Mouse (Mus musculus) small intestine, adult 2 months (tissue): ENCODE results near the gene Hsf2bp. TPM values are rescaled to one million over a fixed set of nuclear protein-coding genes. Genes with fewer than 3 reads are reported as not detected.

Source experiments
- H3K27ac ChIP-seq: fragments of 200-500 bp; 2 replicates; pipeline ENCODE4 v1.5.1; 2012; ENCODE audit warnings: low read depth, low read length, control low read depth, inconsistent platforms; ENCODE audit not compliant: insufficient read depth
- H3K27me3 ChIP-seq: fragments of 200-500 bp; 2 replicates; pipeline ENCODE4 v1.6.1; 2012; ENCODE audit warnings: mild to moderate bottlenecking, moderate library complexity, low read length, inconsistent platforms; ENCODE audit not compliant: control insufficient read depth, insufficient read depth
- H3K36me3 ChIP-seq: fragments of 200-500 bp; 2 replicates; pipeline ENCODE4 v1.6.1; 2012; ENCODE audit warnings: mild to moderate bottlenecking, low read length, control low read depth, inconsistent platforms; ENCODE audit not compliant: control insufficient read depth, insufficient read depth
- H3K4me1 ChIP-seq: fragments of 200-500 bp; 2 replicates; pipeline ENCODE4 v1.6.1; 2012; ENCODE audit warnings: low read length, inconsistent platforms, mixed read lengths; ENCODE audit not compliant: control insufficient read depth, insufficient read depth, insufficient read length
- H3K4me3 ChIP-seq: fragments of 200-500 bp; 2 replicates; pipeline ENCODE4 v1.5.1; 2012; ENCODE audit warnings: low read depth, mild to moderate bottlenecking, control low read depth, inconsistent platforms, low read length, moderate library complexity
- CTCF ChIP-seq: fragments of 200-500 bp; IDR thresholded peaks from 2 replicates; pipeline ENCODE4 v1.5.1; 2012; ENCODE audit warnings: low read depth, mild to moderate bottlenecking, control low read depth, inconsistent platforms, low read length, moderate library complexity, mixed read lengths; ENCODE audit not compliant: insufficient replicate concordance, insufficient read length; ENCODE audit errors: extremely low read depth
- POLR2A ChIP-seq: fragments of 200-500 bp; IDR thresholded peaks from 2 replicates; pipeline ENCODE4 v1.6.1; 2012; ENCODE audit warnings: low read depth, mild to moderate bottlenecking, control low read depth, inconsistent platforms, low read length, moderate library complexity
- WGBS: fragments of 180-500 bp; shearing (Covaris S2); methylation state at CpG from one replicate; pipeline ENCODE4 v1.1.7; 2018; 5-methylcytosine and 5-hydroxymethylcytosine counted together
- polyA plus RNA-seq: library from polyadenylated mRNA; depleted of rRNA; stranded (reverse); fragments of >200 nt; gene quantifications from 2 replicates; pipeline ENCODE4 v1.2.3, GENCODE M21; 2012

Gene Hsf2bp
- polyA plus RNA-seq, 1 experiment: 0.14 TPM

DNA sequence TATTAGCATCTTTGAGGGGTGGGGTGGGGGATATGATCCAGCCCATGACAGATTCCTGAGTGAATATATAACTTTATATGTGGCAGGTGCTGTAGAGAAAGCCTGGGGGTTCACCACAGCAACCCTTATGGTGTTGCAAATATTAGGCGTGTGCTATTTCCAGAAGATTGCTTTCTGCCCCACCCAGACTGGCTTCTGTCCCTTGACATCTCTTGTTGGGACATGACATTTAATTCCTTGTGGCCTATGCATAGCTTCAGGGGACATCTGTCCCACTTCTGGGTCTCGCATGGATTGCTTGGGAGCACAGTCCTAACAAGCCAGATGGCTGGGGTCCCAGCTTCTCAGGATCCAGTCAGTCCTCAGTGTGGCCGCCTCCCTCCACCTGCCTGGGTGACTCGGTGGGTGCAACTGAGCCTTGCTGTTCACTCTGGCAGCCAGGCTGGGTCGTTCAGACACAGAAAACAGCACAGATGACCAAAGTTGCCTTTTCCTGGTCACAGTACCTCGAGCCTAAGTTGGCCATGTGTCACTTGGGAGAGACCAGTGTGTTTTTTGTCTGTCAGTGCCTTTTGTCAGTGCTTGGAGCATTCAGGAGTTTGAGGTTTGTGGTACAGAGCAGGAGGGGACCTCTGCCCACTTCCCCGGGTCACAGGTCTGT lies 112.7 kb downstream of the Hsf2bp start:
- Histone ChIP-seq H3K27me3 (no peaks in the 10 kb centered on the region), H3K4me3 (no peak overlapping the region), H3K4me1 (no peaks in the 10 kb centered on the region), H3K36me3 (no peaks in the 10 kb centered on the region), H3K27ac (no peak overlapping the region)
- TF ChIP-seq CTCF (no peak), POLR2A (no peak)
- 79% methylated on average over 7 of the region's 7 CpGs for WGBS

DNA sequence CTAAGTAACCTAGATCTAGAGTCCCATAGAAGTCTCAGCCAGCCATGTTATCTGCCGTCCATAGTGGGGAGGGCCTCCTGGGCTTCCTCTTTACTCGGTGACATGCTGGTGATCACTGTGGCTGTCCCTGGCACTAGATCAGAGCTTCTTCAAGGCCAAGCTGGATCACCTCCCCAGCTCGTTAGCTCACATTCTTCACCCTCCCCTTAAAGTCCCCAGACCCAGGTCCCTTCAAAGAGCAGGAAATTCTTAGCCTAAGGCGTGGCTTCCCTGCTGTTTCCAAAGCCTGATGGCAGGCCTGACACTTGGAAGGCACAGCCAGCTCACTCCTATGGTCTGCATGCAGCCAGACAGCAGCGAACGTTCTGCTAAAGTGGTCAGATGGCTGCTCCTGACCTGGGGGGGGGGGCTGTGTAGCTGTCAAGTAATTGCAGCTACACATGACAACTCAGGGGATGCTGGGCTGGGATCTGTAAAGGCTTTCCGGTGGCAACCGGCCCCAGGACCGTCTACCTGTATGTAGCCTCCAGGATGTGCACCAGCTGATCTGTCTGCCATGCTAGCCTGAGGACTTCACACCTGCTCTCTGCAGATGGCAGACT lies 115.5 kb downstream of the Hsf2bp start:
- no peaks in the 10 kb centered on the region for H3K4me1 ChIP-seq
- TF ChIP-seq CTCF (no peak), POLR2A (no peak)
- no peaks in the 10 kb centered on the region for H3K36me3 ChIP-seq
- H3K4me3 ChIP-seq: no peak overlapping the region
- 68% methylated on average over 9 of the region's 9 CpGs for WGBS
- H3K27me3 ChIP-seq: no peaks in the 10 kb centered on the region
- H3K27ac ChIP-seq: no peak overlapping the region

GRCm38 (mm10) chr17:31919599-31919998 lies 116.5 kb downstream of the Hsf2bp start:
- TF ChIP-seq POLR2A (no peak), CTCF (no peak)

GRCm38 (mm10) chr17:31918374-31918773 lies 117.8 kb downstream of the Hsf2bp start:
- no peaks in the 10 kb centered on the region for H3K4me1 ChIP-seq
- no peak overlapping the region for H3K4me3 ChIP-seq
- no peak overlapping the region for H3K27ac ChIP-seq
- no peaks in the 10 kb centered on the region for H3K36me3 ChIP-seq
- TF ChIP-seq POLR2A: no peak
- no peak for TF ChIP-seq CTCF
- H3K27me3 ChIP-seq: no peaks in the 10 kb centered on the region
- WGBS: 95% methylated on average over 8 of the region's 8 CpGs

More at GRCm38 (mm10) chr17:31919599-31919998, 116.5 kb downstream of the Hsf2bp start:
- H3K4me1 ChIP-seq: no peaks in the 10 kb centered on the region
- H3K36me3 ChIP-seq: no peaks in the 10 kb centered on the region
- no peak overlapping the region for H3K27ac ChIP-seq
- no peak overlapping the region for H3K4me3 ChIP-seq
- WGBS: 71% methylated on average over 7 of the region's 7 CpGs
- no peaks in the 10 kb centered on the region for H3K27me3 ChIP-seq

DNA sequence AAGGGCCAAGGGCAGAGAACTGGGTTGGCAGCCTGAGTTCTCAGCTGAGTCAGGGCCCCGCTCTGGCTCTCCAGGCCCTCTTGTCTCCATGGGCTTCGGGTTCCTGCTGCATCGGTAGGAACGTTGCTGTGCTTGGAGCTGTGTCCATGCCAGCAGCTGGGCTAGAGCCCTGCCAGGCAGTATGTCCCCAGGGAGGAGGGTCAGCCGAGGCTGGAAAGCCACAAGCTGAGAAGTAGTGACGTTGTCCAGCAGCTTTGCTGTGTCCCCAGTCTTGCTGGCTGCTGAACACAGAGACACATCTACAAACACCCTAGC lies 119.7 kb downstream of the Hsf2bp start:
- no peaks in the 10 kb centered on the region for H3K4me1 ChIP-seq
- no peak overlapping the region for H3K27ac ChIP-seq
- no peaks in the 10 kb centered on the region for H3K36me3 ChIP-seq
- H3K4me3 ChIP-seq: no peak overlapping the region
- TF ChIP-seq CTCF: no peak
- TF ChIP-seq POLR2A: no peak
- 83% methylated on average over 6 of the region's 6 CpGs for WGBS
- no peaks in the 10 kb centered on the region for H3K27me3 ChIP-seq

GRCm38 (mm10) chr17:31915756-31916460 lies 120.2 kb downstream of the Hsf2bp start:
- Histone ChIP-seq H3K4me1 (no peaks in the 10 kb centered on the region), H3K4me3 (no peak overlapping the region), H3K27ac (no peak overlapping the region), H3K27me3 (no peaks in the 10 kb centered on the region), H3K36me3 (no peaks in the 10 kb centered on the region)
- TF ChIP-seq CTCF (no peak), POLR2A (no peak)
- 82% methylated on average over 18 of the region's 18 CpGs for WGBS

- 90% methylated on average over 5 of the region's 5 CpGs for WGBS
- no peak overlapping the region for H3K27ac ChIP-seq
These were observed 121.8 kb downstream of the Hsf2bp start for GRCm38 (mm10) chr17:31914323-31914722.

More at GRCm38 (mm10) chr17:31914323-31914722, 121.8 kb downstream of the Hsf2bp start:
- no peaks in the 10 kb centered on the region for H3K36me3 ChIP-seq
- TF ChIP-seq CTCF: no peak
- TF ChIP-seq POLR2A: no peak
- H3K4me3 ChIP-seq: no peak overlapping the region
- H3K4me1 ChIP-seq: no peaks in the 10 kb centered on the region
- H3K27me3 ChIP-seq: no peaks in the 10 kb centered on the region
